Mouse (Mus musculus): Measurements from ENCODE around the gene Olfr1131. TPM values are rescaled to one million over a fixed set of nuclear protein-coding genes. Genes with fewer than 3 reads are reported as not detected.
"Not testable (repeated sequence)": the region's sequence is repeated elsewhere in the genome, so short reads cannot be mapped to it uniquely, and the experiment has no call there.

Gene Olfr1131
- not detected in 2 replicates for polyA plus RNA-seq (2012; rRNA removed)

DNA sequence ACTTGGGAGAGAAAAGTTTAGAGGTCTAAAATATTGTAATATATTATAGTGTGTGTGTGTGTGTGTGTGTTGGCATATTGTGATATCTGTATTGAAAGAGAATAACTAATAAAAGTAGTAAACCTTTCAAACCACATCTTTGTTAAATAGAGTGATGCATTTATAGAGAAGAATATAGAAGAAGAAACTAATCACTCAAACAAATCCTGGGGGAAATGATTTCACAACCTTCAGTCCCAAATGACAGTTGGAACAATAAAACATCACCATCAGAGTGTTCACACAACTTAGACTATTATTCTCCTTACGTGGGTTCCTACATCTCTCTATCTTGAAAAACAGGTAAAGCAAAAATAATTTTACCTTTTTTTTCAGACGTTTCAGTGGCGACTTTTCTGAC is at the start of gene Olfr1131:
Gene Olfr1131 (plus strand): TSS at position 301 of the 400 bp plus-strand sequence.
- no peak for DNase-seq (ENCODE audit: extremely low spot score in 1 of 2, low spot score in 1 of 2)

DNA sequence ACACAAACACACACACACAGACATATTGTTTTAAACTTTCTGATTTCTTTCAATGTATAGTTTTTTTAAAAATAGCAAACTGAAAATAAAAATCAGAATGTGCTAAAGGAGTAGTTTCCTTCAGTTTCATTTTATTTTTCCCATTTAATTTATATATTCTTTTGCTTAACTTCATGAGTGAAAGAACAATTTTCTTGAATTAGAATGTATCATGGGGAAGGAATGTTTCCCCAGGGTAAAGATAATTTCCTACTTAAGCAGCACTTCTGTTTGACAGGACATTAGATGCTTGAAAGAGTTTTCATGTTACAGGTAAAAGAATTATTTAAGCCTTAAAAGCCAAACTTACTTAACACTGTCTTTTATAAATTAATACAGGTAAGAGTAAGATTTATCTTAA is 21.0 kb upstream of the Olfr1131 start, which contains the start of gene Olfr1130:
Gene Olfr1130 (plus strand): TSS at position 301 of the 400 bp plus-strand sequence.
- not testable (repeated sequence) for DNase-seq (ENCODE audit: extremely low spot score in 1 of 2, low spot score in 1 of 2)

DNA sequence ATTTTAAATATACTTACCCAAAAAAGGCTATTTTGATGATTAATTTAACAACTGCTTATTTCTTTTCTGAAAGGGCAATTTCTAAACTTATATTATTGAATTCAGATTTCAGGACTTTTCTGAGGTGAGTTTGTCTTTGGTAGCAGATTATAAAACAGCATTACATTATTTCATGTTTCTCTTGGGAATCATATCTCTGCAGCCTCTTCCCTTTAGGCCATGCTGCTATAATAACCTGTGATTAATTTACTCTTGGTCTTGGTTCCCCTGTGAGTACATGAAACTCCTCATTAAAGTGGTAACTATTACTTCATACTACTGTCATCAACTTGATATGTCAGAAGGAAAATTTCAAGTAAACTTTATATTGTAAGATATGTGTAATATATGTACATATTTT is 10.5 kb downstream of the Olfr1131 start, which contains the start of gene Olfr1132:
Gene Olfr1132 (minus strand): TSS at position 101 of the 400 bp plus-strand sequence.
- no peak for DNase-seq (ENCODE audit: extremely low spot score in 1 of 2, low spot score in 1 of 2)

DNA sequence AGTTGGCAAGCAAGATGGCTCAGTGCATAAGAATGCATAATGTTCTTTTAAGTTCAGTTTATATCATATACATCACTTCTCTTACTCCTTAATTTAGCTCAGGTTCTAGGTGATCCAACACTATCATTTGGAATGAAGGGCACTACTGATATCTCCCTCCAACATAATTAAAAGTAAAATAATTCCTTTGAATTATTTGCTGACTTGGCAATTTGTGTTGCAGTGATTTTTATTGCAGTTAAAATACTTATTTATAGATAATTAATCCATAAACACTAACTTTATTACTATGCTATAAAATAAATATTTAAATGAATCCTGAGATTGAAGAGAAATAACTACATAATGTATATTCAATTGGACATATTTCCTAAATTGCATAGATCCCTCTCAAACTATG is 15.5 kb downstream of the Olfr1131 start:
- DNase-seq (ENCODE audit: extremely low spot score in 1 of 2, low spot score in 1 of 2), result no peak

DNA sequence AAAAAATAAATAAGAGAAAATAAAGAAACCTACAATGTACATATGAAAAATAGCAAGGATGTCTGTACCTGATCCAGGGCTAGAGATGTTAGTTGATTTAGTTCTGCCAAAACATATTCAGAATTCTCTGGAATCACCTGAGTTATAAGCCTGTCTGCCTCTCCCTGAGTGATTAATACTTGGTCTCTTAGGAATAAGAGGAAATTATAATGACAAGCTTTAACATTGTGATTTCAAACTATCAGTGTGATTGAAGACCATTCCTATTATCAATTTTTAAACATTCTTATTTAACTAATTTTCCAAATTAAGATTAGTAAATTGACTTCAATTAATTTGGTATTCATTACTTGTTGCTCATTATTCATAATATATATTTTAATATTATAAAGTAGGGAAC is 20.4 kb downstream of the Olfr1131 start, which contains the start of gene Olfr1133:
Gene Olfr1133 (minus strand): TSS at position 101 of the 400 bp plus-strand sequence.
- DNase-seq (ENCODE audit: extremely low spot score in 1 of 2, low spot score in 1 of 2), result no peak

DNA sequence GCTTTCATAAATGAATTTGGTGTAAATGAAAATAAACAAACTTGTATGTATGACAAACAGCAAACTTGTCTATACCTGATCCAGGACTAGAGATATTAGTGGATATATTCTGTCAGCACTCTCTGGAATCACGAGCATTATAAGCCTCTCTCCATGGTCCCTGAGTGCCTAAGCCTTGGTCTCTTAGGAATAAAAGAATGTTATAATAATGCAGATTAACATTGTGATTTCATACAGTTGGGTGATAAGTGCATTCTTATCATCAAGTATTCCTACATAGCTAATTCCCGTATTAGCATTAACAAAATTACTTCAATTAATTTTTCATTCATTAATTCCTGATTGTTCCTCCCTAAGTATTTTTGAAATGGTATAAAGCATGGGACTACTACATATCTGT is 31.5 kb downstream of the Olfr1131 start, which contains the start of gene Olfr1134:
Gene Olfr1134 (minus strand): TSS at position 101 of the 400 bp plus-strand sequence.
- no peak for DNase-seq (ENCODE audit: extremely low spot score in 1 of 2, low spot score in 1 of 2)

DNA sequence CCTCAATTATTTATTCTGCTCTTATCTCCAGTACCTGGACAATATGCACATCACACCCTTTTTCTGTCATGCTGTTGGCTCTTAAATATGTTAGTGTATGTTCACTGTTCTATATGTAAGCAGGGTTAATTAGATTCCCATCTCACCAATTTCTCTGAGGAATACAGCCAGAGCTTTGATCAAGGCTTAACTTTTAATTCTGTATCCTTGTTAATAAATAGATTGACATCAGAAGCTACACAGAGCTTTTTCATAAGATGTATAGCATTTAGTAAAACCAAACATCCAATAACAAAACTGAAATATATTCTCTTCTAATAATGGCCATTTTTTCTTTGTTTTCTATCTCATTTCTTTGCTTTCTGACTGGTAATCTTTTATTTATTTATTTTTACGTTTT is 46.7 kb downstream of the Olfr1131 start, which contains the start of gene Olfr1135:
Gene Olfr1135 (minus strand): TSS at position 101 of the 400 bp plus-strand sequence.
- no peak for DNase-seq (ENCODE audit: extremely low spot score in 1 of 2, low spot score in 1 of 2)

Other genes with a start within 250 kb of the Olfr1131 start
- not detected in 2 replicates for gene Olfr1122, start 241.3 kb upstream of the Olfr1131 start, polyA plus RNA-seq (2012; rRNA removed)
- not detected in 2 replicates for gene Olfr1123, start 210.5 kb upstream of the Olfr1131 start, polyA plus RNA-seq (2012; rRNA removed)
- not detected in 2 replicates for gene Olfr1124, start 196.8 kb upstream of the Olfr1131 start, polyA plus RNA-seq (2012; rRNA removed)
- not detected in 2 replicates for gene Olfr1126, start 173.1 kb upstream of the Olfr1131 start, polyA plus RNA-seq (2012; rRNA removed)
- not detected in 2 replicates for gene Pramel7, start 130.0 kb upstream of the Olfr1131 start, polyA plus RNA-seq (2012; rRNA removed)
- gene Pramel6, start 120.5 kb upstream of the Olfr1131 start, polyA plus RNA-seq (2012; rRNA removed), result not detected in 2 replicates
- not detected in 2 replicates for gene Olfr153, start 95.3 kb upstream of the Olfr1131 start, polyA plus RNA-seq (2012; rRNA removed)
- gene Olfr1128, start 81.6 kb upstream of the Olfr1131 start, polyA plus RNA-seq (2012; rRNA removed), result not detected in 2 replicates
- gene Olfr1129, start 53.2 kb upstream of the Olfr1131 start, polyA plus RNA-seq (2012; rRNA removed), result not detected in 2 replicates
- gene Olfr1130, start 20.9 kb upstream of the Olfr1131 start, polyA plus RNA-seq (2012; rRNA removed), result not detected in 2 replicates
- gene Olfr1132, start 10.4 kb downstream of the Olfr1131 start, polyA plus RNA-seq (2012; rRNA removed), result not detected in 2 replicates
- not detected in 2 replicates for gene Olfr1133, start 20.3 kb downstream of the Olfr1131 start, polyA plus RNA-seq (2012; rRNA removed)
- gene Olfr1134, start 31.4 kb downstream of the Olfr1131 start, polyA plus RNA-seq (2012; rRNA removed), result 0.11 TPM in 1 of 2 replicates, not detected in the other
- gene Olfr1135, start 46.6 kb downstream of the Olfr1131 start, polyA plus RNA-seq (2012; rRNA removed), result not detected in 2 replicates
- not detected in 2 replicates for gene Olfr1136, start 66.8 kb downstream of the Olfr1131 start, polyA plus RNA-seq (2012; rRNA removed)
- gene Olfr1137, start 86.1 kb downstream of the Olfr1131 start, polyA plus RNA-seq (2012; rRNA removed), result 0.02 TPM in 1 of 2 replicates, not detected in the other
- not detected in 2 replicates for gene Olfr1138, start 112.9 kb downstream of the Olfr1131 start, polyA plus RNA-seq (2012; rRNA removed)
- gene Olfr1140, start 116.6 kb downstream of the Olfr1131 start, polyA plus RNA-seq (2012; rRNA removed), result 0.13 TPM in 1 of 2 replicates, not detected in the other
- gene Olfr1141, start 126.9 kb downstream of the Olfr1131 start, polyA plus RNA-seq (2012; rRNA removed), result not detected in 2 replicates
- 0.11 TPM in 1 of 2 replicates, not detected in the other for gene Olfr152, start 152.4 kb downstream of the Olfr1131 start, polyA plus RNA-seq (2012; rRNA removed)
- gene Olfr1143, start 173.5 kb downstream of the Olfr1131 start, polyA plus RNA-seq (2012; rRNA removed), result not detected in 2 replicates
- gene Olfr1145, start 182.7 kb downstream of the Olfr1131 start, polyA plus RNA-seq (2012; rRNA removed), result not detected in 2 replicates
- gene Olfr1148, start 203.4 kb downstream of the Olfr1131 start, polyA plus RNA-seq (2012; rRNA removed), result not detected in 2 replicates
- not detected in 2 replicates for gene Olfr1150-ps1, start 216.9 kb downstream of the Olfr1131 start, polyA plus RNA-seq (2012; rRNA removed)
- gene Olfr1151, start 228.8 kb downstream of the Olfr1131 start, polyA plus RNA-seq (2012; rRNA removed), result not detected in 2 replicates
- not detected in 2 replicates for gene Olfr1152, start 239.4 kb downstream of the Olfr1131 start, polyA plus RNA-seq (2012; rRNA removed)